In genomic region chr17:23740136-23740584, GRCm38 (mm10) we compare ENCODE assay signal across 8 mouse cellular contexts. TPM values are rescaled to one million over a fixed set of nuclear protein-coding genes. Genes with fewer than 3 reads are reported as not detected.
DNase-seq lines count a peak whose midpoint lies in the region; ATAC-seq lines count a peak whose summit lies in the region.

No protein-coding gene starts in this region.

- H3K9ac ChIP-seq in lung, embryonic 16.5 days (ENCODE audit: low read length): peak overlapping the region; percentile 85

- H3K4me2 ChIP-seq in lung, embryonic 16.5 days (ENCODE audit: low read depth, low read length): peak overlapping the region; percentile 96

- DNase-seq in Muller cell, postnatal 12 days (ENCODE audit: inconsistent ontology term): peak; percentile 96
- peak; percentile 94 for DNase-seq in cerebellum, adult 9-10 months
- DNase-seq in layer of hippocampus, adult 9-11 months: peak; percentile 95
- peak; percentile 79 for DNase-seq in ovary, postnatal 10 days (ENCODE audit: low spot score)
- DNase-seq in thymus, postnatal 0 days (ENCODE audit: low spot score): peak; percentile 72

- H3K27ac ChIP-seq in lung, embryonic 16.5 days (ENCODE audit: low read length): peak overlapping the region; percentile 88

- peaks cover 35% of the 10 kb centered on the region for H3K4me1 ChIP-seq in lung, embryonic 16.5 days (replicated peaks; ENCODE audit: control insufficient read depth, insufficient read depth, low read length)

- WGBS in lung, embryonic 16.5 days: under 1% methylated on average over 45 of the region's 46 CpGs

- peak overlapping the region; percentile 84 for H3K4me3 ChIP-seq in lung, embryonic 16.5 days (ENCODE audit: low read length)

- peaks cover 46% of the 10 kb centered on the region for H3K27me3 ChIP-seq in lung, embryonic 16.5 days (ENCODE audit: control insufficient read depth, insufficient read depth, low read depth, low read length)

- H3K9me3 ChIP-seq in lung, embryonic 16.5 days (ENCODE audit: control insufficient read depth, low read length): no peaks in the 10 kb centered on the region

- ATAC-seq in frontal cortex, adult (ENCODE audit: low TSS enrichment): peak; percentile 87
- peak; percentile 68 to 75 for ATAC-seq in hematopoietic stem cell, adult 5-6 weeks (replicated peaks in 1 of 2; ENCODE audit: insufficient read depth in 1 of 2, low FRiP score in 2 of 2, low TSS enrichment in 1 of 2, low read depth in 1 of 2, poor library complexity in 2 of 2, severe bottlenecking in 2 of 2)
- peak; percentile 91 for ATAC-seq in lung, embryonic 16.5 days (ENCODE audit: low read depth)

- peaks cover 15% of the 10 kb centered on the region for H3K36me3 ChIP-seq in lung, embryonic 16.5 days (ENCODE audit: control insufficient read depth, insufficient read depth, low read length)

RNA-seq across cellular contexts. Expression of gene Paqr4, which starts 0.5 kb away (rescaled TPM):
- 2.3 and 3.4 TPM in 2 replicates for total RNA-seq in hematopoietic stem cell, adult 5-6 weeks (2017)
- polyA plus RNA-seq in lung, embryonic 16.5 days (2015; fragmentation: Nextera tagmentation; extraction: Ambion mirVana): 51.8 and 52.7 TPM in 2 replicates
- polyA plus RNA-seq in thymus, postnatal 0 days (2015; fragmentation: Nextera tagmentation; extraction: Ambion mirVana): 6.1 and 7.6 TPM in 2 replicates

RNA-seq across cellular contexts. Expression of gene Kremen2, which starts 5.5 kb away (rescaled TPM):
- not detected in 2 replicates for total RNA-seq in hematopoietic stem cell, adult 5-6 weeks (2017)
- polyA plus RNA-seq in lung, embryonic 16.5 days (2015; fragmentation: Nextera tagmentation; extraction: Ambion mirVana): 0.25 and 0.83 TPM in 2 replicates
- 7.2 and 7.3 TPM in 2 replicates for polyA plus RNA-seq in thymus, postnatal 0 days (2015; fragmentation: Nextera tagmentation; extraction: Ambion mirVana)

RNA-seq across cellular contexts. Expression of gene Pkmyt1, which starts 14.0 kb away (rescaled TPM):
- 13.9 and 14.3 TPM in 2 replicates for total RNA-seq in hematopoietic stem cell, adult 5-6 weeks (2017)
- 58.2 and 58.8 TPM in 2 replicates for polyA plus RNA-seq in lung, embryonic 16.5 days (2015; fragmentation: Nextera tagmentation; extraction: Ambion mirVana)
- polyA plus RNA-seq in thymus, postnatal 0 days (2015; fragmentation: Nextera tagmentation; extraction: Ambion mirVana): 35.9 and 40.1 TPM in 2 replicates

RNA-seq across cellular contexts. Expression of gene 1520401A03Rik, which starts 17.6 kb away (rescaled TPM):
- total RNA-seq in hematopoietic stem cell, adult 5-6 weeks (2017): not detected in 2 replicates
- polyA plus RNA-seq in lung, embryonic 16.5 days (2015; fragmentation: Nextera tagmentation; extraction: Ambion mirVana): 0.14 TPM in 1 of 2 replicates, not detected in the other
- 0.26 and 0.77 TPM in 2 replicates for polyA plus RNA-seq in thymus, postnatal 0 days (2015; fragmentation: Nextera tagmentation; extraction: Ambion mirVana)

RNA-seq across cellular contexts. Expression of gene Flywch1, which starts 31.2 kb away (rescaled TPM):
- total RNA-seq in hematopoietic stem cell, adult 5-6 weeks (2017): 26.3 and 33.2 TPM in 2 replicates
- 61.3 and 65.2 TPM in 2 replicates for polyA plus RNA-seq in lung, embryonic 16.5 days (2015; fragmentation: Nextera tagmentation; extraction: Ambion mirVana)
- polyA plus RNA-seq in thymus, postnatal 0 days (2015; fragmentation: Nextera tagmentation; extraction: Ambion mirVana): 37.7 and 41.0 TPM in 2 replicates

Comparison
In these comparisons a context has a peak if more than half of its experiments do, and no peak if none do; other contexts are left out.
1. Peak in every context shown above with its lines: DNase-seq, ATAC-seq, H3K4me3 ChIP-seq and H3K27ac ChIP-seq.